Mouse (Mus musculus): ENCODE results near the gene AC124502.3.

DNA sequence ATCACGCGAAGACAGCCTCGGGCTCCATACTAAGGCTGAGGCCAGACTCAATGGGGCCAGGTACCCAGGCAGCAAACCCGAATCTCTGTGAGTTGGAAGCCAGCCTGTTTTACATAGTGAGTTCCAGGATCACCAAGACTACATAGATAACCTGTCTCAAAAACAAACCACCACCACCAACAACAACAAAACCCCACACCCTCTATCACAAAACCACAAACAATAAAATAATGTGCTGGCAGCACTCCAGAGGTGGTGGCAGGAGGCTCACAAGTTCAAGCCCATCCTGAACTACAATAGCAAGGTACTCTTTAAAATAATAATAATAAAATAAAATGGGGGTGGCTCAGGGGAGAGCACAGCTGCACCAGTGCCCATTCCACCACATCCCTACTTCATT lies 2.1 kb upstream of the AC124502.3 start:
- TF ChIP-seq CTCF (conservative IDR thresholded peaks at IDR 0.05; ENCODE audit: insufficient read depth, insufficient read length, low read depth, low read length) (no peak), POLR2A (IDR thresholded peaks at IDR 0.05; ENCODE audit: low read depth, low read length) (no peak)
